Mouse (Mus musculus) hindbrain, embryonic 14.5 days (tissue): Measurements from ENCODE around the gene Tmem205. TPM values are rescaled to one million over a fixed set of nuclear protein-coding genes. Genes with fewer than 3 reads are reported as not detected.

Experiments
- ATAC-seq: fragments of 200-750 bp; cut with Nextera tagmentation; 2 replicates; pipeline ENCODE4 v1.8.0; 2017; ENCODE audit warnings: moderate number of reproducible peaks, mild to moderate bottlenecking, moderate TSS enrichment, moderate library complexity; ENCODE audit not compliant: low FRiP score
- DNase-seq: peaks from one replicate; pipeline ENCODE4 v3.0.0-alpha.2; 2015; ENCODE audit warnings: low spot score
- H3K27ac ChIP-seq: fragments of 300-500 bp; sonication (generic); 2 replicates; pipeline ENCODE4 v1.5.1; 2014; ENCODE audit warnings: mild to moderate bottlenecking, moderate library complexity
- H3K27me3 ChIP-seq: fragments of 300-500 bp; sonication (generic); 2 replicates; pipeline ENCODE4 v1.6.1; 2014; ENCODE audit warnings: mild to moderate bottlenecking, low read length, mixed read lengths; ENCODE audit not compliant: control insufficient read depth, insufficient read depth
- H3K36me3 ChIP-seq: fragments of 300-500 bp; sonication (generic); replicated peaks from 2 replicates; pipeline ENCODE4 v1.6.1; 2014; ENCODE audit not compliant: control insufficient read depth, insufficient read depth
- H3K4me1 ChIP-seq: fragments of 300-500 bp; sonication (generic); replicated peaks from 2 replicates; pipeline ENCODE4 v1.6.1; 2014; ENCODE audit warnings: antibody characterized with exemption, low read length, mixed read lengths; ENCODE audit not compliant: control insufficient read depth, insufficient read depth
- H3K4me2 ChIP-seq: fragments of 300-500 bp; sonication (generic); replicated peaks from 2 replicates; pipeline ENCODE4 v1.6.1; 2014; ENCODE audit warnings: mild to moderate bottlenecking, moderate library complexity
- H3K4me3 ChIP-seq: fragments of 300-500 bp; sonication (generic); replicated peaks from 2 replicates; pipeline ENCODE4 v1.5.1; 2014; ENCODE audit warnings: mild to moderate bottlenecking, low read length
- H3K9ac ChIP-seq: fragments of 300-500 bp; sonication (generic); 2 replicates; pipeline ENCODE4 v1.6.1; 2014
- H3K9me3 ChIP-seq: fragments of 300-500 bp; sonication (generic); 2 replicates; pipeline ENCODE4 v1.6.1; 2016; ENCODE audit warnings: low read length; ENCODE audit not compliant: control insufficient read depth
- WGBS: fragments of 180-500 bp; shearing (Covaris S2); extraction: QIAGEN DNeasy Blood & Tissue Kit; methylation state at CpG from one replicate; pipeline ENCODE4 v1.1.7; 2014; 5-methylcytosine and 5-hydroxymethylcytosine counted together
- polyA plus RNA-seq: library from polyadenylated mRNA; unstranded; fragments of >200 nt; fragmentation: Nextera tagmentation; extraction: Ambion mirVana; gene quantifications from 2 replicates; pipeline ENCODE4 v1.2.1, GENCODE M21; 2014

The Tmem205 gene
- polyA plus RNA-seq, result 45.2 and 58.9 TPM in 2 replicates

GRCm38 (mm10) chr9:21927208-21927753, at the start of gene Tmem205, which contains the start of gene Ccdc159:
Gene Tmem205 (minus strand): TSS chr9:21927556.
Gene Ccdc159 (plus strand): TSS chr9:21927471.
- no peaks in the 10 kb centered on the region for H3K27me3 ChIP-seq
- H3K4me2 ChIP-seq, result peak within 1 kb of the TSS; percentile 60
- under 1% methylated on average over 28 of the region's 28 CpGs for WGBS
- H3K9me3 ChIP-seq, result no peaks in the 10 kb centered on the region
- ATAC-seq (peak; percentile 96), DNase-seq (peak; percentile 91)
- H3K27ac ChIP-seq, result peak within 1 kb of the TSS; percentile 75
- H3K36me3 ChIP-seq, result no peaks in the 10 kb centered on the region
- peaks cover 12% of the 10 kb centered on the region for H3K4me1 ChIP-seq
- peak within 1 kb of the TSS; percentile 43 for H3K4me3 ChIP-seq
- H3K9ac ChIP-seq, result peak within 1 kb of the TSS; percentile 65

- WGBS, result 83% methylated on average over 10 of the region's 10 CpGs
- H3K36me3 ChIP-seq, result no peaks in the 10 kb centered on the region
- no peaks in the 10 kb centered on the region for H3K27me3 ChIP-seq
- no peak for ATAC-seq
- H3K9me3 ChIP-seq, result no peaks in the 10 kb centered on the region
- no peaks in the 10 kb centered on the region for H3K4me1 ChIP-seq
- no peak overlapping the region for H3K9ac ChIP-seq
- DNase-seq, result no peak
- no peak overlapping the region for H3K4me3 ChIP-seq
- no peak overlapping the region for H3K4me2 ChIP-seq
- H3K27ac ChIP-seq, result no peak overlapping the region
Observed at GRCm38 (mm10) chr9:21976626-21977175, 49.3 kb upstream of the Tmem205 start.

- 94% methylated on average over 4 of the region's 4 CpGs for WGBS
- Histone ChIP-seq H3K27ac (no peak overlapping the region), H3K27me3 (no peaks in the 10 kb centered on the region), H3K9me3 (no peaks in the 10 kb centered on the region), H3K4me2 (no peak overlapping the region), H3K4me3 (no peak overlapping the region), H3K36me3 (no peaks in the 10 kb centered on the region), H3K9ac (no peak overlapping the region), H3K4me1 (no peaks in the 10 kb centered on the region)
- no peak for DNase-seq
- ATAC-seq, result no peak
Observed at GRCm38 (mm10) chr9:21969304-21969703, 41.9 kb upstream of the Tmem205 start.

- no peaks in the 10 kb centered on the region for H3K36me3 ChIP-seq
- DNase-seq, result no peak
- no peak overlapping the region for H3K4me3 ChIP-seq
- H3K4me1 ChIP-seq, result no peaks in the 10 kb centered on the region
- WGBS, result 72% methylated on average over 6 of the region's 6 CpGs
- H3K9me3 ChIP-seq, result no peaks in the 10 kb centered on the region
- H3K4me2 ChIP-seq, result no peak overlapping the region
- no peak for ATAC-seq
- no peak overlapping the region for H3K27ac ChIP-seq
- H3K9ac ChIP-seq, result no peak overlapping the region
- no peaks in the 10 kb centered on the region for H3K27me3 ChIP-seq
Observed at GRCm38 (mm10) chr9:21968883-21969282, 41.5 kb upstream of the Tmem205 start.

- Histone ChIP-seq H3K4me2 (peak within 1 kb of the TSS; percentile 70), H3K4me3 (peak within 1 kb of the TSS; percentile 34), H3K36me3 (no peaks in the 10 kb centered on the region), H3K27ac (no peak within 1 kb of the TSS), H3K9ac (peak within 1 kb of the TSS; percentile 25; the same call in 1 of the 2 replicates), H3K27me3 (peaks cover 47% of the 10 kb centered on the region), H3K4me1 (peaks cover 17% of the 10 kb centered on the region), H3K9me3 (no peaks in the 10 kb centered on the region)
- no peak for ATAC-seq
- no peak for DNase-seq
- WGBS, result 14% methylated on average over 8 of the region's 8 CpGs
Observed at GRCm38 (mm10) chr9:21963417-21963816, 36.1 kb upstream of the Tmem205 start, which contains the start of gene Epor. Gene Epor (minus strand): TSS chr9:21963506.

- H3K9me3 ChIP-seq, result no peaks in the 10 kb centered on the region
- H3K27ac ChIP-seq, result no peak overlapping the region
- peak overlapping the region; percentile 25; the same call in 1 of the 2 replicates for H3K9ac ChIP-seq
- H3K36me3 ChIP-seq, result no peaks in the 10 kb centered on the region
- H3K27me3 ChIP-seq, result peaks cover 47% of the 10 kb centered on the region
- peaks cover 17% of the 10 kb centered on the region for H3K4me1 ChIP-seq
- WGBS, result 3% methylated on average over 34 of the region's 34 CpGs
- ATAC-seq (peak; percentile 50; the same call in 1 of the 2 replicates), DNase-seq (no peak)
- H3K4me3 ChIP-seq, result peak overlapping the region; percentile 34
- H3K4me2 ChIP-seq, result peak overlapping the region; percentile 70
Observed at GRCm38 (mm10) chr9:21962416-21963059, 35.2 kb upstream of the Tmem205 start.

GRCm38 (mm10) chr9:21962010-21962409, 34.7 kb upstream of the Tmem205 start:
- H3K27me3 ChIP-seq, result peaks cover 47% of the 10 kb centered on the region

GRCm38 (mm10) chr9:21961366-21961980, 34.1 kb upstream of the Tmem205 start:
- Histone ChIP-seq H3K27me3 (peaks cover 47% of the 10 kb centered on the region), H3K36me3 (no peaks in the 10 kb centered on the region), H3K4me3 (peak overlapping the region; percentile 34), H3K9ac (peak overlapping the region; percentile 25; the same call in 1 of the 2 replicates), H3K4me2 (peak overlapping the region; percentile 70), H3K4me1 (peaks cover 18% of the 10 kb centered on the region), H3K27ac (no peak overlapping the region), H3K9me3 (no peaks in the 10 kb centered on the region)
- 2% methylated on average over 35 of the region's 35 CpGs for WGBS
- no peak for DNase-seq
- no peak for ATAC-seq

More at GRCm38 (mm10) chr9:21962010-21962409, 34.7 kb upstream of the Tmem205 start:
- under 1% methylated on average over 15 of the region's 15 CpGs for WGBS
- Histone ChIP-seq H3K9me3 (no peaks in the 10 kb centered on the region), H3K9ac (peak overlapping the region; percentile 25), H3K27ac (no peak overlapping the region), H3K4me3 (peak overlapping the region; percentile 34), H3K36me3 (no peaks in the 10 kb centered on the region), H3K4me2 (peak overlapping the region; percentile 70), H3K4me1 (peaks cover 17% of the 10 kb centered on the region)
- ATAC-seq, result peak; percentile 31; the same call in 1 of the 2 replicates
- no peak for DNase-seq
